Mouse (Mus musculus): ENCODE data around the gene Calb2.

DNA sequence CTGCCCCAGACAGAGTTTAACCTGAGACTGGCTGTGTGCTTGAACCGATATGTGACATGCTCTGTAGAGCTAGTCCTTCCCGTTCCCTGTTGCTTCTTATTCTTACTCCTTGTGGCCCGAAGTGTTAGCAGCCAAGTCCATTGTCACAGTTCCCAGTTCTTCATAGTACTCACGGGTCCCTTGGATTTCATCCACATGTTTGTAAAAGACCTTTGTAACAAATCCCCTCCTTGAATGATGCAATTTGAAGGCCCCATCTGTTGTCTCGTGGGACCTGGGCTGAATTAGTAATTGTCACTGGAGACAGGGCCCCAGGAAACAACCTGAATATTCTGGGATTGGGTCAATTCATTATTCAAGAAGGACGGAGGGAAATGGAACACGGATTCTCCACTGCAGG lies 32.5 kb downstream of the Calb2 start:
- TF ChIP-seq TCF12 (IDR thresholded peaks at IDR 0.05; ENCODE audit: low read depth, low read length) (no peak), EP300 (IDR thresholded peaks at IDR 0.05; ENCODE audit: low read length) (no peak), POLR2A (IDR thresholded peaks at IDR 0.05; ENCODE audit: low read depth, low read length) (no peak), RAD21 (IDR thresholded peaks at IDR 0.05; ENCODE audit: low read depth, low read length) (no peak), CTCF (conservative IDR thresholded peaks at IDR 0.05 in 1 of 2, IDR thresholded peaks at IDR 0.05 in 1 of 2; ENCODE audit: low read depth in 2 of 2, low read length in 2 of 2) (no peak), ZMIZ1 (IDR thresholded peaks at IDR 0.05; ENCODE audit: low read depth, low read length) (no peak), ETS1 (conservative IDR thresholded peaks at IDR 0.05; ENCODE audit: low read depth, low read length) (no peak), MYC (IDR thresholded peaks at IDR 0.05; ENCODE audit: low read depth, low read length) (no peak), MAZ (IDR thresholded peaks at IDR 0.05; ENCODE audit: low read depth, low read length) (no peak), ZNF384 (IDR thresholded peaks at IDR 0.05; ENCODE audit: low read depth, low read length) (no peak), CHD2 (IDR thresholded peaks at IDR 0.05; ENCODE audit: low read length) (no peak), MEF2A (IDR thresholded peaks at IDR 0.05; ENCODE audit: borderline replicate concordance, low read depth, low read length) (no peak), HCFC1 (IDR thresholded peaks at IDR 0.05; ENCODE audit: low read depth, low read length) (no peak)

All from CH12.LX (cell line).